Mouse (Mus musculus) midbrain, embryonic 14.5 days (tissue): ENCODE data around the gene Pim1. TPM values are rescaled to one million over a fixed set of nuclear protein-coding genes. Genes with fewer than 3 reads are reported as not detected.
A peak's percentile ranks its signal among the peaks of the same experiment; 100 is the strongest.
"Not testable (repeated sequence)": the region's sequence is repeated elsewhere in the genome, so short reads cannot be mapped to it uniquely, and the experiment has no call there.

Experiments
- ATAC-seq: fragments of 200-750 bp; cut with Nextera tagmentation; 2 replicates; pipeline ENCODE4 v1.8.0; 2017; ENCODE audit warnings: moderate number of reproducible peaks, moderate library complexity; ENCODE audit not compliant: low FRiP score, low TSS enrichment
- DNase-seq: peaks from one replicate; pipeline ENCODE4 v3.0.0-alpha.2; 2015
- H3K27ac ChIP-seq: fragments of 300-500 bp; sonication (generic); replicated peaks from 2 replicates; pipeline ENCODE4 v1.5.1; 2014; ENCODE audit warnings: mild to moderate bottlenecking, low read depth, low read length, moderate library complexity
- H3K27me3 ChIP-seq: fragments of 300-500 bp; sonication (generic); 2 replicates; pipeline ENCODE4 v1.6.1; 2014; ENCODE audit warnings: low read length, control low read depth, mixed read lengths; ENCODE audit not compliant: control insufficient read depth, insufficient read depth
- H3K36me3 ChIP-seq: fragments of 300-500 bp; sonication (generic); 2 replicates; pipeline ENCODE4 v1.6.1; 2014; ENCODE audit warnings: low read length, control low read depth; ENCODE audit not compliant: control insufficient read depth, insufficient read depth
- H3K4me1 ChIP-seq: fragments of 300-500 bp; sonication (generic); 2 replicates; pipeline ENCODE4 v1.6.1; 2014; ENCODE audit warnings: mild to moderate bottlenecking, antibody characterized with exemption, low read length, control low read depth; ENCODE audit not compliant: control insufficient read depth, insufficient read depth
- H3K4me2 ChIP-seq: fragments of 300-500 bp; sonication (generic); 2 replicates; pipeline ENCODE4 v1.6.1; 2014; ENCODE audit warnings: mild to moderate bottlenecking, low read length, moderate library complexity
- H3K4me3 ChIP-seq: fragments of 300-500 bp; sonication (generic); replicated peaks from 2 replicates; pipeline ENCODE4 v1.5.1; 2014; ENCODE audit warnings: low read depth, low read length
- H3K9ac ChIP-seq: fragments of 300-500 bp; sonication (generic); replicated peaks from 2 replicates; pipeline ENCODE4 v1.6.1; 2014; ENCODE audit warnings: mild to moderate bottlenecking, low read length, moderate library complexity
- H3K9me3 ChIP-seq: fragments of 300-500 bp; sonication (generic); 2 replicates; pipeline ENCODE4 v1.6.1; 2016; ENCODE audit warnings: low read length, control low read depth, mixed read lengths; ENCODE audit not compliant: control insufficient read depth
- WGBS: fragments of 180-500 bp; shearing (Covaris S2); extraction: QIAGEN DNeasy Blood & Tissue Kit; methylation state at CpG from one replicate; pipeline ENCODE4 v1.1.7; 2014; 5-methylcytosine and 5-hydroxymethylcytosine counted together
- polyA plus RNA-seq: library from polyadenylated mRNA; unstranded; fragments of >200 nt; fragmentation: Nextera tagmentation; extraction: Ambion mirVana; gene quantifications from 2 replicates; pipeline ENCODE4 v1.2.1, GENCODE M21; 2014

Pim1 gene
- polyA plus RNA-seq, 1 experiment from 2014 or later, result 10.3 TPM

- Histone ChIP-seq H3K4me2 (peak overlapping the region; percentile 33), H3K9me3 (no peaks in the 10 kb centered on the region), H3K4me1 (peaks cover 6% of the 10 kb centered on the region; the same call in 1 of the 2 replicates), H3K4me3 (no peak overlapping the region), H3K36me3 (no peaks in the 10 kb centered on the region), H3K27ac (no peak overlapping the region), H3K9ac (no peak overlapping the region; the same call in 1 of the 2 replicates), H3K27me3 (no peaks in the 10 kb centered on the region)
- DNase-seq, result peak; percentile 68
- ATAC-seq, result no peak
- 2% methylated on average over 34 of the region's 34 CpGs for WGBS
Measured at GRCm38 (mm10) chr17:29450899-29451840, 39.4 kb upstream of the Pim1 start.

DNA sequence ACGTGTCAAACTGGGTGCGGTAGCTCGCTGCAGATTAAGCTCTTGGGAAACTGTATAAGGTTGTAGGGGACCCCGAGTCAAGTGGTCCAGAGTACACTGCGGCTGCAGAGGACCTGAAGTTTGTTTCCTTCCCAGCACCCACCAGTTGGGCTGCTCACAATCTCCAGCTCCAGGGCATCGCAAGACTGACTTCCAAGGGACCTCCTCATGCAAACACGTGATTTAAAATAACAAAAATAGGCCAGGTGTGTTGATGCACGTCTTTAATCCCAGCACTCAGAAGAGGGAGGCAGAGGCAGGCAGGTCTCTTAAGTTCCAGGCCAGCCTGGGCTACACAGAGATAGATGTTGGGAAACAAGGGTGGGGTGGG lies 38.7 kb upstream of the Pim1 start:
- Histone ChIP-seq H3K9ac (no peak overlapping the region), H3K4me2 (no peak overlapping the region), H3K36me3 (no peaks in the 10 kb centered on the region), H3K9me3 (no peaks in the 10 kb centered on the region), H3K27me3 (no peaks in the 10 kb centered on the region), H3K4me1 (peaks cover 6% of the 10 kb centered on the region; the same call in 1 of the 2 replicates), H3K27ac (no peak overlapping the region), H3K4me3 (no peak overlapping the region)
- ATAC-seq, result no peak
- DNase-seq, result no peak
- 24% methylated on average over 8 of the region's 8 CpGs for WGBS

DNA sequence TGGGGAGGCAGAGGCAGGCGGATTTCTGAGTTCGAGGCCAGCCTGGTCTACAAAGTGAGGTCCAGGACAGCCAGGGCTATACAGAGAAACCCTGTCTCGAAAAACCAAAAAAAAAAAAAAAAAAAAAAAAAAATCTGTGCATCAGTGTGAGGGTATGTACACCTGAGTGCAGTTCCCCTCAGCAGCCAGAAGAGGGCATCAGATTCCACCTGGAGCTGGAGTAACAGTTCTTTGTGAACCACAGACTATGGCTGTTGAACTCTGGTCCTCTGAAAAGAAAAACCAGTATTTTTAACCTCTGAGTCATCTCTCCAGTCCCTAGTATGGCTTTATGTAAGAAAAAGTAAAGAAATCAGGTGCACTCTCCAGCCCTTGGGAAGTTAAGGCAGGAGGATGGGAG lies 36.4 kb upstream of the Pim1 start:
- not testable (repeated sequence) for H3K27me3 ChIP-seq, ATAC-seq, H3K4me3 ChIP-seq, H3K9me3 ChIP-seq, H3K4me2 ChIP-seq, DNase-seq, H3K9ac ChIP-seq, H3K27ac ChIP-seq, H3K36me3 ChIP-seq
- WGBS, result 94% methylated on average over 2 of the region's 3 CpGs
- H3K4me1 ChIP-seq, result peaks cover 13% of the 10 kb centered on the region

- Histone ChIP-seq H3K4me2 (no peak overlapping the region), H3K4me1 (peaks cover 26% of the 10 kb centered on the region), H3K9ac (no peak overlapping the region), H3K36me3 (no peaks in the 10 kb centered on the region), H3K4me3 (no peak overlapping the region), H3K27me3 (no peaks in the 10 kb centered on the region), H3K9me3 (no peaks in the 10 kb centered on the region), H3K27ac (no peak overlapping the region)
- DNase-seq (no peak), ATAC-seq (no peak)
- WGBS, result 86% methylated on average over 9 of the region's 9 CpGs
Measured at GRCm38 (mm10) chr17:29455411-29456120, 35.0 kb upstream of the Pim1 start.

DNA sequence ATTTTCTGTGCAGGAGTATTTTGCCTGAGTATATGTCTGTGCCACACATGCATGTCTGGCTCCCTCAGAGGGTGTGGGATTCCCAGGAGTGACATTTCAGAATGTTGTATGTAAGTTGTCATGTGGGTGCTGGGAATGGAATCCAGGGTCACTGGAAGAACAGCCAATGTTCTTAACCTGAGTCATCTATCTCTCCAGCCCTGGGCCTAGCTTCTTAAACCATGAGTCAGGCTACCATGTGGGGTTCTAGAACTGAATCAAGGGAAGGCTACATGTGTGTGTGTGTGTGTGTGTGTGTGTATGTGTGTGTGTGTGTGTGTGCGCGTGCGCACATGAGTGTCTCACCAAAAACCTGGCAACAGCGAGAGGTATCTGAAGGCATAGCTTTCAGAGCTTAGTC lies 34.1 kb upstream of the Pim1 start:
- Histone ChIP-seq H3K9ac (no peak overlapping the region), H3K4me1 (peaks cover 20% of the 10 kb centered on the region), H3K9me3 (no peaks in the 10 kb centered on the region), H3K4me2 (no peak overlapping the region), H3K4me3 (no peak overlapping the region), H3K27ac (no peak overlapping the region), H3K36me3 (no peaks in the 10 kb centered on the region), H3K27me3 (no peaks in the 10 kb centered on the region)
- WGBS, result 98% methylated on average over 4 of the region's 4 CpGs
- no peak for DNase-seq
- ATAC-seq, result no peak

DNA sequence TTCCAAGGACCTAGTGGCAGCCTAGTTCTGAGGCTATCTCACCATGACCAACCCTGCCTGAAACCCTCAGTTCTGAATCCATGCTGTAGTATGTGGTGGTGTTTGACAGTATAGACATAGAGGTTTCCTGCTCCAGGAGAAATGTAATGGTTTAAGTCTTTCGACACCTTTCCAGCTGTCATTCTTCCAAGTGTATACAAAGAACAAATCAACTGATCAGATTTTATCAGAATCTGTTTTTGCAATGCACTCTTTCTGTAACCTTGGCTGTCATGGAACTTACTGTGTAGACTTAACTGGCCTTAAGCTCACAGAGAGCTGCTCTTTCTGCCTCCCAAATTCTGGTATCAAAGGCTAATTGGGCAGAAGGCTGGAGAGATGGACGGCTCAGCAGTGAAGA lies 33.6 kb upstream of the Pim1 start:
- 80% methylated on average over 2 of the region's 2 CpGs for WGBS
- Histone ChIP-seq H3K36me3 (no peaks in the 10 kb centered on the region), H3K4me1 (peaks cover 20% of the 10 kb centered on the region), H3K4me3 (no peak overlapping the region), H3K4me2 (no peak overlapping the region), H3K9ac (no peak overlapping the region), H3K27ac (no peak overlapping the region), H3K9me3 (no peaks in the 10 kb centered on the region), H3K27me3 (no peaks in the 10 kb centered on the region)
- ATAC-seq (no peak), DNase-seq (no peak)

- Histone ChIP-seq H3K4me3 (no peak overlapping the region), H3K4me1 (peaks cover 20% of the 10 kb centered on the region), H3K4me2 (no peak overlapping the region), H3K27ac (no peak overlapping the region), H3K9ac (0 out of 2 replicates have a peak overlapping the region, but pooled peaks have one; percentile 7), H3K9me3 (no peaks in the 10 kb centered on the region), H3K36me3 (no peaks in the 10 kb centered on the region), H3K27me3 (no peaks in the 10 kb centered on the region)
- DNase-seq (no peak), ATAC-seq (no peak)
- 20% methylated on average over 11 of the region's 11 CpGs for WGBS
Measured at GRCm38 (mm10) chr17:29457795-29458560, 32.6 kb upstream of the Pim1 start.

- WGBS, result 4% methylated on average over 24 of the region's 24 CpGs
Measured at GRCm38 (mm10) chr17:29459321-29460118, 31.0 kb upstream of the Pim1 start.

More at GRCm38 (mm10) chr17:29459321-29460118, 31.0 kb upstream of the Pim1 start:
- Histone ChIP-seq H3K4me3 (peak overlapping the region; percentile 23), H3K27ac (peak overlapping the region; percentile 79), H3K9ac (peak overlapping the region; percentile 31; the same call in 1 of the 2 replicates), H3K27me3 (no peaks in the 10 kb centered on the region), H3K36me3 (no peaks in the 10 kb centered on the region), H3K9me3 (no peaks in the 10 kb centered on the region), H3K4me2 (peak overlapping the region; percentile 55), H3K4me1 (peaks cover 32% of the 10 kb centered on the region)
- DNase-seq, result peak; percentile 70
- ATAC-seq, result peak; percentile 46
